Mouse (Mus musculus) embryo, embryonic 10 days (tissue): Measurements from ENCODE around the gene Ncoa3.

ENCODE experiments used
- DNase-seq: peaks from one replicate; pipeline ENCODE4 v3.0.0-alpha.2; 2015; ENCODE audit warnings: low spot score

Ncoa3 gene

GRCm38 (mm10) chr2:166002429-166002828, 10.0 kb downstream of the Ncoa3 start:
- DNase-seq, result no peak

DNA sequence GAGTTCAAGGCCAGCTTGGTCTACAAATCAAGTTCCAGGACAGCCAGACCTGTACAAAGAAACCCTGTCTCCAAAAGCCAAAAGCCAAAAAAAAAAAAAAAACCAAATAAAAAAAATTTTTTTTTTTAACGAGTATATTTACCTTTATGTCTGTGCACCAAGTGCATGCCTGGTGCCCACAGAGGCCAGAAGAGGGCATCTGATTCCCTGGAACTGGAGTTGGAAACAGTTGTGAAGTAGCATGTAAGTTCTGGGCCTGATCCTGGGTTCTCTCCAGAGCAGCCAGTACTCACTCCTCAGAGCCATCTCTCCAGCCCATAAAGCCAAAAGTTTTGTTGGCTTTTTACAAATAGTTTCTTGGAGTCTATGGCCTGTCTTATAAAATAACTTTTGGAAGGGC, 10.6 kb downstream of the Ncoa3 start:
- no peak for DNase-seq

DNA sequence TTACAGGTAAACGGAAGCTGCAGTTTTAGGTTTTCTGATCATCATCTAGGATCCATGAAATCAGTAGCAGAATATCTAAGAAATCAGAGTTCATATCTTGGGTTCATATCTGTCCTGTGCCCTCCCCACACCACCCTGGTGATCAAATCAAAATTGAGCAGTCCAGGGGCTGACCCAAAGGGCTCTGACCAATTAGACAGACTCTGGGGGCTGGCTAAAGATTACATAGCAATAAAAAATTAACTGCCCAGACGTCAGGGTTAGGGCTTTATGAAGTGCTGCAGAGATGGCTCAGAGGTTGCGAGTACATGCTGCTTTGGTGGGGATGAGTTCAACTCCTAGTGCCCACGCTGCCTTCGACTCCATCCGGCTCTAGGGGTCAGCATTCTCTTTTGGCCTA, 14.6 kb downstream of the Ncoa3 start:
- DNase-seq, result no peak

DNA sequence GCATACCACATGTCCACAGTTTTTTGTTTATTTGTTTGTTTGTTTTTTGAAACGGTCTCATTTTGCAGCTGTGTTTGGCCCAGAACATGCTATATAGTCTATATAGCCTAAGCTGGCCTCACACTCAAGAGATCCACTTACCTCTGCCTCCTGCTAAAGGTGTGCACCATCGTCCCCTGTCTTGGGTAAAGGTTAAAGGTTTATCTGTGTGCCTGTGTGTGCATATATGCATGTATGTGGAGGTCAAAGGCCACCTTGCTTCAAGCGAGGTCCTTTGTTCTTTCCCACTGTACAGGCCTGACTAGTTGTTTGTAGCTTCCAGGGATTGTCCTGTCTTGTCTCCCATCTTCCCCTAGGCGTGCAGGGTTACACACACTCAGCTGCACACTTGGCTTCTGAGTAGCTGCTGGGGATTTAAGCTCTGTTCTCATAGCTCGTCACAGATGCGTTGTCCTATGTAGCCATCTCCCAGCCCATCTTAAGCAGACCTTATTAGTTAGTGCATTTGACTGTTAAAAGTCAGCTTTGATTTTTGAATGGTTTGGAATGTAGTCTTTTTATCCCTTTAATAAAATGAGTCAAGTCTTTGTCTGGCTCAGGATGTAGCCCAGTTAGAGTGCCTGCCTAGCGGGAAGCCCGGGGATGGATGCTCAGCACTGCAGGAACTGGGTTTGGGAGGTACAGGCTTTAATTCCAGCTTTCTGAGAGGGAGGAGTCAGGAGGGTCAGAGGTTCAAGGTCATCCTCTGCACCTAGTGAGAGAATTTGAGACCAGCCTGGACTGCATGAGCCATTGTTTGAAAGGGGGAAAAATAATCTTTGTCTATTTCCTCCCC, 16.3 kb downstream of the Ncoa3 start:
- no peak for DNase-seq

GRCm38 (mm10) chr2:166009393-166009947, 17.0 kb downstream of the Ncoa3 start:
- no peak for DNase-seq

DNA sequence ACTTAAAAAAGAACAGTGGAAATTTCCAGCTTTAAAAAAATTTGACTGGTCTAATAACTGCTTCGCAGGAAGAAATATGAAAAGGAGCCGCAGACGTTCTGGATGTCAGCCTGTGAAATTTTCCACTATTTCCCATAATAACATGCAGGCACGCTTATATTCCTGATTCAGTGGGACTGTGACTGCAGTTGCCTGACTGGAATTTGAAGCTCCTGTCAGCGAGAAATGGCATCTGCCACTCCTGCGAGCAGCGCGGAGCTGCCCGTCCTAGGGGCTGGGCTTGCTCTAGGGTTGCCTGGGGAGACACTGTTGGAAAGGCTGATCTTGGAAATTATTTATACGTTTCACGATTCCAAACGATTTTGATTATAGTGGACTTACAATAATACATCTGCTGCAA, 17.9 kb downstream of the Ncoa3 start:
- DNase-seq, result no peak

GRCm38 (mm10) chr2:166011422-166011821, 19.0 kb downstream of the Ncoa3 start:
- DNase-seq, result peak; percentile 50

DNA sequence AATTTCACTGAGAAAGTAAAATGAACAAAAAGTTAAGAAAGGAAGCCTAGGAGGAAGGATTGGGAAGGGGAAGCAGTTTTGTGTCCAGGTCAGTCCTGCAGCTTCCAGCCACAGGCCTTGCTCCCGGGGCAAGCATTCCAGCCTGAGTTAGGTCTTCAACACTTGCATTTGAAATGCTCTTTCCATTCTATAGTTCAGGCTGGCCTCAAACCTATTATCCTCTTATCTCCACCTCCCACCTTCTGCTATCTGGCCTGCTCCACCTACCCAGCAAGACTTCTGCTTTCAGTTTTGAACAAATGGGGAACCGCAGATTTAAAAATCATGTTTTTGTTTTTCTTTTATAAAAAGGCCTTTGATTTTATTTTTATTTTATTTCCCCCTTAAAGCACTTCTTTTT, 19.7 kb downstream of the Ncoa3 start:
- no peak for DNase-seq

DNA sequence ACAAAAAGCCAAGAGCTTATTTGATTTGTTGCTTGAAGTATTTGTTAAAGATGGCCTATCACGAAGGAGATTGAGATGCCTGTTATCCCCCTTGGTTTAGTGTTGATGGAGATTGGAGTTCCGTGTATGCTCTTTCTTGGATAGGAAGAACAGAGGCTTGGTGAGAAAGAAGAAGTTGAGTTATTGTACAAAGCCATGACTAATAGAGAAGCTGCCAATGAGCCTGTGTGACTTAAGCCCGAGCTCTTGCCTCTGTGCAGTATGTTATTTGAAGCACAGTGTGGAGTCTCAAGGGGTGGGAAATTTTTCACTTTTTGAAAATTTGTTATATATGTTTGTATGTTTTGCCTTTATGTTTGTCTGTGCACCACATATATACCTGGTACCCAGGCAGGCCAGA, 26.3 kb downstream of the Ncoa3 start:
- no peak for DNase-seq

GRCm38 (mm10) chr2:166020026-166020425, 27.6 kb downstream of the Ncoa3 start:
- DNase-seq, result no peak

GRCm38 (mm10) chr2:166021073-166021610, 28.7 kb downstream of the Ncoa3 start:
- peak; percentile 49 for DNase-seq

DNA sequence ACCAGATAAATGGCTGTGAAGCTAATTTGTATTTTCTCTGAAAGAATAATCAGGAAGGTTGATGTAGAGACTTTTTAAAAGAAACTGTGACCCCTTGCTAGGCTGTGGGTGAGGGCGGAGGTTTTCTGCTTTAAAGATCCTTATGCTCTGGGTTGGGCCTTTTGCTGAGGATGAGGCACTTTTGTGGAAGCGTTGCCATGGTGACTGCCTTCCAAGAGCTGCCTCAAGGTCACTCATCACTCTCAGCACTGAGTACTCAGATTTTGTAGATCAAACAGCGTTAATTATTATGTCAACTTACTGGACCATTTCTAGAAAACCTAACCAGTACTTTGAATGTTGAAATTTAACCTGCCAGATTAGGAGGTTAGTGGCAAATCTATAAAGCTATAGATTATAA, 29.2 kb downstream of the Ncoa3 start:
- peak; percentile 91 for DNase-seq

- DNase-seq, result no peak
Measured at GRCm38 (mm10) chr2:166022327-166022726, 29.9 kb downstream of the Ncoa3 start.

- no peak for DNase-seq
Measured at GRCm38 (mm10) chr2:166024079-166024478, 31.6 kb downstream of the Ncoa3 start.

- no peak for DNase-seq
Measured at GRCm38 (mm10) chr2:166024621-166025020, 32.2 kb downstream of the Ncoa3 start.

DNA sequence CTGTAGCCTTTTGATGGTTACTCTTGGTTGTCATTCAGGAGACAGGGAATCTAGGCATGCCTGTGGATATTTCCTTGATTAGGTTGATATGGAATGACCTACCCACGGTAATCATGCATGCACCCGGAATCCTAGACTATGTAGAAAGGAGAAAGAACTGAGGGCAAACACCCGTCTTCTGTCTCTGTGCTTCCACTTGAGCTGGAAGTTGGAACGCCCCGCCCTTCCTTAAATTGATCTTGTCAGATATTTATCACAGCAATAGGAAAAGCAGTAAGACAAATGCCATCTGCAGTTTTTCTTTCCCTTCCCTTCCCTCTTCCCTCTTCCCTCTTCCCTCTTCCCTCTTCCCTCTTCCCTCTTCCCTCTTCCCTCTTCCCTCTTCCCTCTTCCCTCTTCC, 33.5 kb downstream of the Ncoa3 start:
- no peak for DNase-seq

GRCm38 (mm10) chr2:166027834-166028233, 35.4 kb downstream of the Ncoa3 start:
- DNase-seq, result no peak

DNA sequence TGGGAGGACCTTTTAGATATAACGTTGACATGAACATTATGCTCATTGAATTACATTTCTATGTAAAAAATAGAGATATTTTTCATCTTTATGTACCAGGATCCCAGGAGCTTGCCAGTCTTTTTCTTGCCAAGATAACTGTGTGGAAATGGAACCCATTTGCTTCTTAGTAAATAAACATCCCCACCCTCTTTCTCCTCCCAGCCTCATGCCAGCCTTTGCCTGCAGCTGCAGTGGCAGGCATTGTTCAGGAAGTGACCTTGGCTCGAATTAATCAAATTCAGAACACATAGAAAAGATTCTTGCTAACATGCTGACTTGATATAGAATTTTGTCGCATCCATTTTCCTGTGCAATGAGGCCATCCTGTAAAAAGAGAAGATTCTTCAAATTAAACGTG, 36.8 kb downstream of the Ncoa3 start:
- DNase-seq, result no peak

DNA sequence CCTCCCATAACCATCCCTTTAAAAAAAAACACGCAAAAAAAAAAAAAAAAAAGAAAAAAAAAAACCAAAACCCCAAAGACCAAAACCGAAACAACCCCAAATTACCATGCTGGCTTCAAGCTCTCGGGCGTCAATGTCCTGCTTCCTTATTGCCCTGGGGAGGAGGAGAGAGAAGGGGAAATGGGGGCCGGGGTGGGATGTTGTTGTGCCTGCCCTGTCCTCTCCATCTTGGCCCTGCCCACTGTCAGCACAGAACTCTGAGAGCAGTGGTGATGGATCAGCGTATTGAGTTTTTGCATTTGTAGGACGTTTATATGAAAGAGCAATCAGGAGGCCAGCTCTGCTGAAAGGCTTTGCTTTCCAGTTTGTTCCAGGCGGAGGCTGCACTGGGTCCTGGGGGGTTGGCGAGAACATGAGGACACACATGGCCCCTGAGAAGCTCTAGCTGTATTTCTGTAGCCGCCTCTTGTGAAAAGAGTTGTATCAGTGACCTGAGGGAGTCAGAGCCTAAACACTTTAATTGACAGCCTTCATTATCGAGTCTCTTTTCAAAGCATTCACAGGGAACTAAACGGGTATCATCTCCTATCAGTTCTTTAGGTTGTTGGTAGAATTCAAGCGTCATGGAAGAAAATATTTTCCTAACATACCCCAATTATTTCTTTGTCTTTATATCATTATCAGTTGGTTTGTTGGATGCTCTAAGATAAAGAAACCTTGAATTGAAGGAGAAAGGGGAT, 38.0 kb downstream of the Ncoa3 start:
- DNase-seq, result peak; percentile 56

DNA sequence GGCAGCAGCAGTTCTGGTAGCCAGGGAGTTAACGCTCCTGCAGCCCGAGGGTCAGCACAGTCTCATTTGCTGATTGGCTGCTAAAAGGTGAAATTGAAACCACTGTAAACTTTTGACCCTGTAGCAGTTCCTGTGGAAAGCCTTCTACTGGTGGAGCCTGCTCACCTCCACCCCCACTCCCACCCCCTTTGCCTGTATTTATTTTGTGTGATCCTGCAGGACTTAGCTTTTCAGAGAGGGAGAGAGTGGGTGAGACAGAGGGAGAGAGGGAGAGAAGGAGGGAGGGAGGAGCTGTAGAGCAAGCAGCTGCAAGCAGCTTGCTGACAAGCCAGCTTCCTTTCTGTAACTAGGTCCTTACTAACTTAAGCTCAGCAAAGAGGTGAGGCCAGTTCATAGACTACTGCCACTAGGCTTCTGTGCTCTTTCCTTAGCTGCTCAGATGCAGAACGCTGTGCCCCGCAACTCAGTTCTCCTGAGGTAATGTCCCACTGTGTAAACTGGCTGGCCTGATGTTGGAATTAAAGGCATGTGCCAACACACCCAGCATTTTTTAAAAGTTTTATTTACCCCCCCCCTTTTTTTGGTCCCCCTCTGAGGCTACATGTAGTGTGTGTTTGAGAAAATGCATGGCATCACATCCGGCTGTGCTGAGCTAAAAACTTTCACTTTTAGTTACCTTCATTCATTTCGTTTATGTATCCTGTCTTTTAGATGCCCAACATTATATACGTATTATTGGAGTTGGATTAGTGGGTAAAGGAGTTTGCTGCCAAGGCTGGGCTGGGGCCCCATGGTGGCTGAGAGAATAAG, 38.9 kb downstream of the Ncoa3 start:
- peak; percentile 92 for DNase-seq

DNA sequence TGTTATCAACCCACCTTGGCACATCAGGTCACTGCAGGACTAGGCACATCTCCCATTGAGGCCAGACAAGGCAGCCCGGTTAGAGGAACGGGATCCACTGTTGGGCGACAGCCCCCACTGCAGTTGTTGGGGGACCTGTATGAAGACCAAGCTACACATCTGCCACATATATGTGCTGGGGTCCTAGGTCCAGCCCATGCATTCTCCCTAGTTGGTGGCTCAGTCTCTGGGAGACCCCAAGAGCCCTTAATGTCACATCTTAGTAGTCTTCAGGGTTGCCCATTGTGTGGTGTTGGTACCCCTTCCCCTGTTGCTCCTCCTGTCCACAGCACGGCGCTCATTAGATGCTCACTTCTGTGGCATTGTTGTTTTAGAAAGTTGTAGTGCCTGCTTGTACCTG, 40.2 kb downstream of the Ncoa3 start:
- DNase-seq, result no peak

DNA sequence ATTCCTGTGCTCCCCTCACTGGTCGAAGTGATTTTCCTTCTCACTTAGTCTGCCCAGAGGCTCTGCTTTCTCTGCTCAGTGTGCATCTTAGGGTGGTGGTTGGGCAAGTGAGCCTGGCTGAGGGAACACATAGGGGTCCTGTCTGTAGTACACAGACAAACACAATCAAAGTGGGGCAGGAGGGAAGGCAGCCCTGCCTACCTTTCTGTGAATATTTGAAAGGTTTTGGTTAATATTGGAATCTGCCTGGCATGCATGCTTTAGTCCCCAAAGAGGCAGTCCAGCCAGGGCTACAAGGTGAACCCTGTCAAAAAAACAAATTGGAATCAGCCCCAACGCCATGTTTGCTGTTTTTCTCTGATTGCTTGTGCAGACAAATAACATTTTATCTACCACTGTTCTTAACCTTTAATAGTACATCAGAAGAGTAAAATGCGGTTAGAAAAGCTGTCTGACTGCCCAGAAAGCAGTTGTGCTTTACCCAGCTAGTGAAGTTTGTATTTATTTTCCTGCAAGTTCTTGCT, 42.6 kb downstream of the Ncoa3 start:
- DNase-seq, result no peak
